8 mouse cellular contexts compared by ENCODE assay signal in genomic region chr12:76592213-76592612, GRCm38 (mm10).
DNase-seq lines count a peak whose midpoint lies in the region; ATAC-seq and TF ChIP-seq lines count a peak whose summit lies in the region.
"Had no signal": no experiment of that assay in that cellular context is flagged by ENCODE, and none has a peak within 500 bp of the region (broad histone marks: within the 10 kb centered on the region; RNA-seq: fewer than 3 reads in every experiment).

No protein-coding gene starts in this region.

- no peak for ATAC-seq in kidney, postnatal 0 days (replicated peaks; ENCODE audit: low FRiP score, low read depth)
- ATAC-seq in kidney, embryonic 14.5 days (ENCODE audit: low FRiP score, low TSS enrichment), result no peak
- ATAC-seq in liver, postnatal 0 days, result no peak

- peak; percentile 69 for DNase-seq in kidney, postnatal 0 days (ENCODE audit: low spot score)
- DNase-seq in CD8-positive naive resting alpha-beta T cell, adult 2 months (ENCODE audit: low read depth in 2 of 2, low spot score in 2 of 2), result peak; percentile 13 to 37
- peak; percentile 82 for DNase-seq in MEL (ENCODE audit: low read depth, low spot score)
- peak; percentile 79 for DNase-seq in embryonic facial prominence, embryonic 10.5 days (ENCODE audit: low spot score)
- peak; percentile 81 for DNase-seq in liver, postnatal 0 days
- peak; percentile 36 for DNase-seq in thymus, postnatal 25 days

- 64% methylated on average over 1 of the region's 1 CpGs for WGBS in kidney, postnatal 0 days
- 67% methylated on average over 1 of the region's 1 CpGs for WGBS in kidney, embryonic 14.5 days
- 65% methylated on average over 1 of the region's 1 CpGs for WGBS in embryonic facial prominence, embryonic 10.5 days
- WGBS in liver, postnatal 0 days (ENCODE audit: insufficient replicate concordance), result 57% methylated on average over 1 of the region's 1 CpGs

- H3K27me3 ChIP-seq in kidney, postnatal 0 days (ENCODE audit: insufficient read depth, low read length), result no peaks in the 10 kb centered on the region
- no peaks in the 10 kb centered on the region for H3K27me3 ChIP-seq in kidney, embryonic 14.5 days (ENCODE audit: control insufficient read depth, insufficient read depth, low read length)
- no peaks in the 10 kb centered on the region for H3K27me3 ChIP-seq in MEL (ENCODE audit: control insufficient read depth in 1 of 2, insufficient read depth in 2 of 2, low read length in 2 of 2)
- H3K27me3 ChIP-seq in embryonic facial prominence, embryonic 10.5 days (replicated peaks; ENCODE audit: low read depth, poor library complexity, severe bottlenecking), result peaks cover 30% of the 10 kb centered on the region
- H3K27me3 ChIP-seq in liver, postnatal 0 days (ENCODE audit: insufficient read depth, low read length), result no peaks in the 10 kb centered on the region
- H3K27me3 ChIP-seq: limb, embryonic 15.5 days had no signal

- TF ChIP-seq CTCF in kidney, postnatal 0 days (IDR thresholded peaks at IDR 0.05; ENCODE audit: low read depth), result peak; percentile 87
- peak; percentile 83 to 94 (median 83) for TF ChIP-seq CTCF in MEL (IDR thresholded peaks at IDR 0.05 in 2 of 3, conservative IDR thresholded peaks at IDR 0.05 in 1 of 3; ENCODE audit: control insufficient read depth in 1 of 3, insufficient read depth in 1 of 3, low read depth in 2 of 3, low read length in 3 of 3, poor library complexity in 1 of 3, severe bottlenecking in 1 of 3)
- TF ChIP-seq CTCF in liver, postnatal 0 days (IDR thresholded peaks at IDR 0.05; ENCODE audit: low read depth), result peak; percentile 90

- H3K4me3 ChIP-seq in kidney, postnatal 0 days (replicated peaks; ENCODE audit: low read depth, low read length), result no peak overlapping the region
- no peak overlapping the region for H3K4me3 ChIP-seq in kidney, embryonic 14.5 days (ENCODE audit: low read length)
- H3K4me3 ChIP-seq in MEL (ENCODE audit: control insufficient read depth in 1 of 2, insufficient read depth in 1 of 2, low read depth in 2 of 2, low read length in 2 of 2), result no peak overlapping the region
- H3K4me3 ChIP-seq in embryonic facial prominence, embryonic 10.5 days, result no peak overlapping the region
- H3K4me3 ChIP-seq in liver, postnatal 0 days (ENCODE audit: low read depth, low read length), result no peak overlapping the region
- H3K4me3 ChIP-seq: limb, embryonic 15.5 days had no signal

- no peak for TF ChIP-seq EP300 in MEL (IDR thresholded peaks at IDR 0.05; ENCODE audit: low read depth in 1 of 2, low read length in 2 of 2)
- no peak for TF ChIP-seq EP300 in liver, postnatal 0 days (IDR thresholded peaks at IDR 0.05; ENCODE audit: low read depth)

- H3K36me3 ChIP-seq in kidney, postnatal 0 days (ENCODE audit: insufficient read depth, low read length), result no peaks in the 10 kb centered on the region
- no peaks in the 10 kb centered on the region for H3K36me3 ChIP-seq in kidney, embryonic 14.5 days (ENCODE audit: control insufficient read depth, insufficient read depth, low read length)
- peaks cover 0 to 17% of the 10 kb centered on the region in 2 experiments; a peak in 2 of 4 replicates for H3K36me3 ChIP-seq in MEL (ENCODE audit: control insufficient read depth in 1 of 2, insufficient read depth in 2 of 2, low read length in 2 of 2)
- no peaks in the 10 kb centered on the region for H3K36me3 ChIP-seq in embryonic facial prominence, embryonic 10.5 days (replicated peaks)
- peaks cover 18% of the 10 kb centered on the region for H3K36me3 ChIP-seq in liver, postnatal 0 days (replicated peaks; ENCODE audit: insufficient read depth, low read length)
- H3K36me3 ChIP-seq: limb, embryonic 15.5 days had no signal

- no peak overlapping the region for H3K27ac ChIP-seq in kidney, postnatal 0 days
- H3K27ac ChIP-seq in kidney, embryonic 14.5 days (ENCODE audit: low read depth, low read length), result no peak overlapping the region
- no peak overlapping the region for H3K27ac ChIP-seq in MEL (ENCODE audit: control insufficient read depth, low read depth, low read length)
- no peak overlapping the region for H3K27ac ChIP-seq in embryonic facial prominence, embryonic 10.5 days (replicated peaks)
- H3K27ac ChIP-seq in liver, postnatal 0 days (ENCODE audit: low read depth), result no peak overlapping the region
- H3K27ac ChIP-seq: limb, embryonic 15.5 days had no signal

- H3K4me1 ChIP-seq in kidney, postnatal 0 days (replicated peaks; ENCODE audit: insufficient read depth, low read length), result peaks cover 14% of the 10 kb centered on the region
- H3K4me1 ChIP-seq in kidney, embryonic 14.5 days (ENCODE audit: control insufficient read depth, insufficient read depth, low read length), result peaks cover 12% of the 10 kb centered on the region; the same call in 1 of the 2 replicates
- peaks cover 3 to 28% of the 10 kb centered on the region in 2 experiments for H3K4me1 ChIP-seq in MEL (ENCODE audit: control insufficient read depth in 1 of 2, insufficient read depth in 2 of 2, low read length in 2 of 2)
- peaks cover 32% of the 10 kb centered on the region for H3K4me1 ChIP-seq in embryonic facial prominence, embryonic 10.5 days
- peaks cover 19% of the 10 kb centered on the region for H3K4me1 ChIP-seq in liver, postnatal 0 days (ENCODE audit: insufficient read depth)

- no peaks in the 10 kb centered on the region for H3K9me3 ChIP-seq in kidney, postnatal 0 days (replicated peaks; ENCODE audit: low read length)
- H3K9me3 ChIP-seq in kidney, embryonic 14.5 days (ENCODE audit: control insufficient read depth, low read length), result no peaks in the 10 kb centered on the region
- H3K9me3 ChIP-seq in MEL (replicated peaks; ENCODE audit: insufficient read depth, low read length), result no peaks in the 10 kb centered on the region
- no peaks in the 10 kb centered on the region for H3K9me3 ChIP-seq in embryonic facial prominence, embryonic 10.5 days
- H3K9me3 ChIP-seq in liver, postnatal 0 days (ENCODE audit: low read length), result no peaks in the 10 kb centered on the region
- H3K9me3 ChIP-seq: limb, embryonic 15.5 days had no signal

- no peaks in the 10 kb centered on the region for H3K79me2 ChIP-seq in MEL (ENCODE audit: control insufficient read depth, insufficient read depth, low read length, poor library complexity)

- H3K4me2 ChIP-seq in kidney, postnatal 0 days (ENCODE audit: low read length), result no peak overlapping the region
- no peak overlapping the region for H3K4me2 ChIP-seq in kidney, embryonic 14.5 days (replicated peaks; ENCODE audit: low read depth, low read length)
- H3K4me2 ChIP-seq in liver, postnatal 0 days (ENCODE audit: low read depth, low read length), result no peak overlapping the region
- H3K4me2 ChIP-seq: limb, embryonic 15.5 days had no signal

- no peak overlapping the region for H3K9ac ChIP-seq in kidney, postnatal 0 days (ENCODE audit: low read depth, low read length)
- H3K9ac ChIP-seq in kidney, embryonic 14.5 days (ENCODE audit: low read depth, low read length), result no peak overlapping the region
- no peak overlapping the region for H3K9ac ChIP-seq in MEL (ENCODE audit: control insufficient read depth, low read depth, low read length, poor library complexity, severe bottlenecking)
- no peak overlapping the region for H3K9ac ChIP-seq in liver, postnatal 0 days (replicated peaks)
- H3K9ac ChIP-seq: limb, embryonic 15.5 days had no signal

- no peak for TF ChIP-seq POLR2A in MEL (IDR thresholded peaks at IDR 0.05; ENCODE audit: control insufficient read depth in 1 of 2, insufficient read depth in 1 of 2, low read depth in 1 of 2, low read length in 2 of 2, poor library complexity in 1 of 2)

- TF ChIP-seq RAD21 in MEL (IDR thresholded peaks at IDR 0.05; ENCODE audit: low read depth, low read length), result peak; percentile 81

TF ChIP-seq in MEL, 35 proteins besides CTCF, POLR2A, EP300 and RAD21:
- TF ChIP-seq CHD2 (IDR thresholded peaks at IDR 0.05; ENCODE audit: low read length) (no peak), SIN3A (IDR thresholded peaks at IDR 0.05; ENCODE audit: low read length) (no peak), SMC3 (IDR thresholded peaks at IDR 0.05; ENCODE audit: low read depth, low read length) (peak; percentile 88), ZC3H11A (IDR thresholded peaks at IDR 0.05; ENCODE audit: low read depth, low read length) (peak; percentile 82), ZKSCAN1 (IDR thresholded peaks at IDR 0.05; ENCODE audit: low read depth, low read length) (no peak), MAFK (IDR thresholded peaks at IDR 0.05; ENCODE audit: borderline replicate concordance, low read depth, low read length) (no peak)

Comparison
In these comparisons a context has a peak if more than half of its experiments do, and no peak if none do; other contexts are left out.
1. DNase-seq: peak in every context shown above with its lines; median percentile 82 in MEL; 81 in liver, postnatal 0 days; 79 in embryonic facial prominence, embryonic 10.5 days; 69 in kidney, postnatal 0 days; 36 in thymus, postnatal 25 days; 25 in CD8-positive naive resting alpha-beta T cell, adult 2 months.